Mouse (Mus musculus): Measurements from ENCODE around the gene Atg2b.

GRCm38 (mm10) chr12:105582486-105582885 is 102.5 kb downstream of the Atg2b start:
- no peak for TF ChIP-seq CTCF (IDR thresholded peaks at IDR 0.05; ENCODE audit: extremely low read depth, insufficient read depth, low read length)
- no peak for TF ChIP-seq POLR2A (IDR thresholded peaks at IDR 0.05; ENCODE audit: extremely low read depth, insufficient read depth, low read length)

All from cortical plate, adult 2 months (tissue).